11 mouse cellular contexts compared by ENCODE assay signal in the genomic region with DNA sequence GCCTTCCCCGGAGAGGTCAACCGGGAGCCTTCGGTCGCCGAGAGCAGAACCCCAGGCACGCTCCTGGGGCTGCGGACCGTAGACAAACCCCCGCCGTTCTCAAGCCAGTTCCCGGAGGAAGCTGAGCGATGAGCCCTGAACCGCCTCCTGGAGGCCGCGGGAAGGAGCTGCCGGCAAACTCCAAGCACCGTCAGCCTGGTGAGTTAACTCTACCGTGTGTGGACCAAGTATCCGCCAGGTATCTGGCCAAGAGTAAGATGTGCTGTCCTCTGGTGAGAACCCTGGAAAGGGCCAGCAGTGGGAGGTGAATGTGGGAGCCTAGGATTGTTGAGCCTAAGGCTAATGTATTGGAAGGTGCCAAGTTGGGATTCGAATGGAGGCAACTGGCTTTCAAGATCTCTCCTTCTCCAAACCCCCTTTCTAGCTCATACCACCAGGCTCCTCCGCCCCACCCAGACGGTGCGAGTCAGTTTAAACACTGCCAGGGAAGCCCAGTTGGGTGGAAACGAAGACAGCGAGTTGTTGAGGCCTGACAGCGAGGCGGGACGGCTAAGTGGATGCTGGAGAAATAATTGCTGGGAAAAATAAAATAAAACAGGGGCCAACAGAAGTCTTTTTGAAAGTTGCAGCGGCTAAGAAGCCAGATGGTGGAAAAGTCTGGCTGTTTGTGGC. TPM values are rescaled to one million over a fixed set of nuclear protein-coding genes. Genes with fewer than 3 reads are reported as not detected.
A peak's percentile ranks its signal among the peaks of the same experiment; 100 is the strongest.
DNase-seq lines count a peak whose midpoint lies in the region; ATAC-seq and TF ChIP-seq lines count a peak whose summit lies in the region.
"Had no signal": no experiment of that assay in that cellular context is flagged by ENCODE, and none has a peak within 500 bp of the region (broad histone marks: within the 10 kb centered on the region; RNA-seq: fewer than 3 reads in every experiment).

No protein-coding gene starts in this region.

- H3K27me3 ChIP-seq in ES-Bruce4 (ENCODE audit: control insufficient read depth, insufficient read depth, low read length, poor library complexity, severe bottlenecking): peaks cover 30% of the 10 kb centered on the region
- peaks cover 59% of the 10 kb centered on the region for H3K27me3 ChIP-seq in forebrain, embryonic 15.5 days

- no peaks in the 10 kb centered on the region for H3K9me3 ChIP-seq in ES-Bruce4 (replicated peaks; ENCODE audit: control insufficient read depth, insufficient read depth, low read length, poor library complexity, severe bottlenecking)
- H3K9me3 ChIP-seq in forebrain, embryonic 15.5 days: no peaks in the 10 kb centered on the region

- no peak for TF ChIP-seq EP300 in ES-Bruce4 (IDR thresholded peaks at IDR 0.05; ENCODE audit: insufficient read depth, low read depth, low read length)

- intact Hi-C loops in gastrocnemius, adult 2 months (cut with DNase I): no loop called here

- WGBS in forebrain, embryonic 15.5 days: 1% methylated on average over 29 of the region's 29 CpGs

- no peak for DNase-seq in gastrocnemius, adult 2 months
- no peak for DNase-seq in gastrocnemius, postnatal 25 days
- no peak for DNase-seq in adrenal gland, postnatal 14 days

- TF ChIP-seq POLR2A in ES-Bruce4 (IDR thresholded peaks at IDR 0.05; ENCODE audit: insufficient read depth, low read length): no peak

- H3K4me2 ChIP-seq in forebrain, embryonic 15.5 days (replicated peaks): peak overlapping the region; percentile 69

- H3K4me1 ChIP-seq in ES-Bruce4 (ENCODE audit: control insufficient read depth, insufficient read depth, low read length): no peaks in the 10 kb centered on the region
- H3K4me1 ChIP-seq in forebrain, embryonic 15.5 days: peaks cover 37% of the 10 kb centered on the region

- H3K4me3 ChIP-seq in gastrocnemius, adult 2 months: peak overlapping the region; percentile 35; the same call in 1 of the 2 replicates
- H3K4me3 ChIP-seq in ES-Bruce4 (ENCODE audit: low read depth, low read length): peak overlapping the region; percentile 56
- peak overlapping the region; percentile 44 for H3K4me3 ChIP-seq in forebrain, embryonic 15.5 days

- H3K36me3 ChIP-seq in ES-Bruce4 (ENCODE audit: control insufficient read depth, insufficient read depth, low read length, poor library complexity, severe bottlenecking): no peaks in the 10 kb centered on the region
- H3K36me3 ChIP-seq in forebrain, embryonic 15.5 days: no peaks in the 10 kb centered on the region

- ATAC-seq in forebrain, embryonic 15.5 days (replicated peaks): peak; percentile 60
- ATAC-seq in megakaryocyte progenitor cell, adult 5-6 weeks (replicated peaks; ENCODE audit: poor library complexity): peak; percentile 25
- no peak for ATAC-seq in megakaryocyte, adult 5-6 weeks (ENCODE audit: poor library complexity, severe bottlenecking)
- no peak for ATAC-seq in megakaryocyte-erythroid progenitor cell, adult 5-6 weeks (replicated peaks; ENCODE audit: low FRiP score, low TSS enrichment, poor library complexity, severe bottlenecking)

- TF ChIP-seq CTCF in gastrocnemius, adult 2 months (IDR thresholded peaks at IDR 0.05): no peak
- no peak for TF ChIP-seq CTCF in ES-Bruce4 (IDR thresholded peaks at IDR 0.05; ENCODE audit: low read depth, low read length)

- peak overlapping the region; percentile 31; the same call in 1 of the 2 replicates for H3K9ac ChIP-seq in ES-Bruce4 (ENCODE audit: low read depth, poor library complexity, severe bottlenecking)
- H3K9ac ChIP-seq in forebrain, embryonic 15.5 days (replicated peaks): no peak overlapping the region; the same call in 1 of the 2 replicates

- H3K27ac ChIP-seq in gastrocnemius, adult 2 months: no peak overlapping the region
- H3K27ac ChIP-seq in ES-Bruce4 (ENCODE audit: insufficient read depth, low read length): no peak overlapping the region
- H3K27ac ChIP-seq in forebrain, embryonic 15.5 days (replicated peaks): no peak overlapping the region

RNA-seq across cellular contexts. Expression of a gene that starts 1.6 kb away (rescaled TPM):
- not detected for total RNA-seq in gastrocnemius, adult 2 months (2021)
- not detected for total RNA-seq in gastrocnemius, postnatal 25 days (2021)
- polyA plus RNA-seq in ES-Bruce4 (2011; ENCODE audit: insufficient read depth, insufficient read length, low read depth, missing spikeins): not detected in 2 replicates
- polyA plus RNA-seq in forebrain, embryonic 15.5 days (2015; fragmentation: Nextera tagmentation; extraction: Ambion mirVana): 7.1 and 13.1 TPM in 2 replicates
- total RNA-seq in megakaryocyte progenitor cell, adult 5-6 weeks (2015): not detected in 2 replicates
- 0.12 TPM in 1 of 2 replicates, not detected in the other for total RNA-seq in megakaryocyte progenitor cell, adult 5-6 weeks (2017)
- not detected in 2 replicates for total RNA-seq in megakaryocyte, adult 5-6 weeks (2015)
- total RNA-seq in megakaryocyte, adult 5-6 weeks (2017): not detected in 2 replicates
- not detected in 2 replicates for total RNA-seq in megakaryocyte-erythroid progenitor cell, adult 5-6 weeks (2014; fragmentation: Nextera tagmentation)
- total RNA-seq in megakaryocyte-erythroid progenitor cell, adult 5-6 weeks (2017): not detected in 2 replicates
- total RNA-seq in adrenal gland, postnatal 14 days (2021): not detected in 2 replicates
- polyA plus RNA-seq: C2C12; cerebellum, adult 2 months; liver, embryonic 16.5 days had no signal

Comparison
In these comparisons a context has a peak if more than half of its experiments do, and no peak if none do; other contexts are left out.
1. ATAC-seq: peak in forebrain, embryonic 15.5 days (single experiment) and megakaryocyte progenitor cell, adult 5-6 weeks (single experiment); none in megakaryocyte, adult 5-6 weeks (single experiment) and megakaryocyte-erythroid progenitor cell, adult 5-6 weeks (single experiment).
2. Peak in every context shown above with its lines, with median percentiles within 50 percentile points of each other: H3K4me3 ChIP-seq.